Mouse (Mus musculus) CH12.LX (cell line): ENCODE measurements at regions not wholly inside any gene's neighbourhood (a gene's known extent, or its start where the extent isn't known, plus 50 kb on each side); places are given as distances from the start of the nearest gene placed in this dataset.

Source experiments
- DNase-seq: peaks from one replicate; pipeline ENCODE4 v3.0.0-alpha.2; 2013; ENCODE audit errors: extremely low read depth
- H3K27ac ChIP-seq: 2 replicates; pipeline ENCODE4 v1.5.1; 2012; ENCODE audit warnings: low read depth, mild to moderate bottlenecking, control low read depth, moderate library complexity; ENCODE audit not compliant: insufficient read depth
- H3K27me3 ChIP-seq: replicated peaks from 2 replicates; pipeline ENCODE3; 2012; ENCODE audit warnings: inconsistent platforms
- H3K36me3 ChIP-seq, 2 experiments: replicated peaks in 1 of 2; 2 replicates each; pipeline versions ENCODE3 to v1.6.1; 2012; ENCODE audit warnings: inconsistent platforms in 1 of 2, low read length in 1 of 2, mild to moderate bottlenecking in 1 of 2, mixed read lengths in 1 of 2, moderate library complexity in 1 of 2; ENCODE audit not compliant: control insufficient read depth in 1 of 2, insufficient read depth in 1 of 2
- H3K4me1 ChIP-seq, 2 experiments: 2 replicates each; pipeline ENCODE4 v1.6.1; 2012; ENCODE audit warnings: inconsistent platforms in 1 of 2, moderate library complexity in 1 of 2; ENCODE audit not compliant: insufficient read depth in 2 of 2, control insufficient read depth in 1 of 2
- H3K4me2 ChIP-seq: 2 replicates; pipeline ENCODE4 v1.6.1; 2012; ENCODE audit warnings: low read depth, mild to moderate bottlenecking, control low read depth; ENCODE audit not compliant: poor library complexity, insufficient read depth, severe bottlenecking
- H3K4me3 ChIP-seq, 3 experiments: fragments of 150-350 bp in 1 of 3; sonication (generic) in 1 of 3; replicated peaks in 1 of 3; 2 replicates each; pipeline versions ENCODE3 to v1.5.1; 2011 to 2012; ENCODE audit warnings: low read depth in 2 of 3, low read length in 2 of 3, mild to moderate bottlenecking in 2 of 3, moderate library complexity in 2 of 3, control low read depth in 1 of 3, improper control_type of control experiment in 1 of 3, inconsistent platforms in 1 of 3, mixed read lengths in 1 of 3; ENCODE audit not compliant: poor library complexity in 1 of 3
- H3K79me2 ChIP-seq: replicated peaks from 2 replicates; pipeline ENCODE4 v1.6.1; 2012; ENCODE audit warnings: mild to moderate bottlenecking, moderate library complexity; ENCODE audit not compliant: control insufficient read depth, poor library complexity, insufficient read depth, severe bottlenecking; ENCODE audit errors: extremely low read depth
- H3K9ac ChIP-seq: 2 replicates; pipeline ENCODE4 v1.6.1; 2012; ENCODE audit warnings: low read depth, mild to moderate bottlenecking, control low read depth, moderate library complexity; ENCODE audit not compliant: insufficient read depth
- H3K9me3 ChIP-seq: replicated peaks from 2 replicates; pipeline ENCODE3; 2012; ENCODE audit warnings: low read length, inconsistent platforms, mixed read lengths
- CHD2 ChIP-seq: IDR thresholded peaks from 2 replicates; pipeline ENCODE4 v1.6.1; 2011; ENCODE audit warnings: low read length, improper control_type of control experiment
- E2F4 ChIP-seq: IDR thresholded peaks from 2 replicates; pipeline ENCODE4 v1.6.1; 2011; ENCODE audit warnings: low read depth, low read length, improper control_type of control experiment; ENCODE audit not compliant: insufficient replicate concordance
- EP300 ChIP-seq: IDR thresholded peaks from 2 replicates; pipeline ENCODE4 v1.6.1; 2011; ENCODE audit warnings: low read length, improper control_type of control experiment
- GABPA ChIP-seq: IDR thresholded peaks from 2 replicates; pipeline ENCODE4 v1.6.1; 2012; ENCODE audit warnings: low read depth, low read length, improper control_type of control experiment, inconsistent platforms; ENCODE audit not compliant: insufficient replicate concordance
- HCFC1 ChIP-seq: IDR thresholded peaks from 2 replicates; pipeline ENCODE4 v1.6.1; 2012; ENCODE audit warnings: low read depth, mild to moderate bottlenecking, inconsistent platforms, low read length, improper control_type of control experiment
- JUN ChIP-seq: IDR thresholded peaks from 2 replicates; pipeline ENCODE4 v1.6.1; 2011; ENCODE audit warnings: low read depth, mild to moderate bottlenecking, low read length, improper control_type of control experiment, moderate library complexity; ENCODE audit not compliant: insufficient read depth
- KAT2A ChIP-seq: IDR thresholded peaks from 2 replicates; pipeline ENCODE4 v1.6.1; 2012; ENCODE audit warnings: low read length, improper control_type of control experiment, inconsistent platforms; ENCODE audit not compliant: insufficient replicate concordance
- MAFK ChIP-seq: IDR thresholded peaks from 2 replicates; pipeline ENCODE4 v1.6.1; 2011; ENCODE audit warnings: low read length, improper control_type of control experiment; ENCODE audit not compliant: insufficient replicate concordance
- MAX ChIP-seq: IDR thresholded peaks from 2 replicates; pipeline ENCODE4 v1.6.1; 2011; ENCODE audit warnings: low read length, improper control_type of control experiment
- MEF2A ChIP-seq: IDR thresholded peaks from 2 replicates; pipeline ENCODE4 v1.6.1; 2014; ENCODE audit warnings: low read depth, mild to moderate bottlenecking, inconsistent platforms, low read length, improper control_type of control experiment, borderline replicate concordance
- MYC ChIP-seq: IDR thresholded peaks from 2 replicates; pipeline ENCODE4 v1.6.1; 2011; ENCODE audit warnings: low read depth, mild to moderate bottlenecking, improper control_type of control experiment, low read length
- NELFE ChIP-seq: IDR thresholded peaks from 2 replicates; pipeline ENCODE4 v1.6.1; 2011; ENCODE audit warnings: low read depth, low read length, improper control_type of control experiment
- NRF1 ChIP-seq: IDR thresholded peaks from 2 replicates; pipeline ENCODE4 v1.6.1; 2014; ENCODE audit warnings: low read depth, mild to moderate bottlenecking, inconsistent platforms, low read length, improper control_type of control experiment, moderate library complexity
- PAX5 ChIP-seq: IDR thresholded peaks from 2 replicates; pipeline ENCODE4 v1.6.1; 2012; ENCODE audit warnings: low read length, inconsistent platforms, mixed read lengths
- POLR2A ChIP-seq: IDR thresholded peaks from 2 replicates; pipeline ENCODE4 v1.6.1; 2011; ENCODE audit warnings: low read depth, mild to moderate bottlenecking, improper control_type of control experiment, low read length
- RAD21 ChIP-seq: IDR thresholded peaks from 2 replicates; pipeline ENCODE4 v1.6.1; 2011; ENCODE audit warnings: low read depth, mild to moderate bottlenecking, low read length, improper control_type of control experiment, moderate library complexity
- RCOR1 ChIP-seq: conservative IDR thresholded peaks from 2 replicates; pipeline ENCODE4 v1.6.1; 2012; ENCODE audit warnings: low read depth, mild to moderate bottlenecking, inconsistent platforms, low read length, improper control_type of control experiment
- SIN3A ChIP-seq: IDR thresholded peaks from 2 replicates; pipeline ENCODE4 v1.6.1; 2012; ENCODE audit warnings: low read length, improper control_type of control experiment, inconsistent platforms
- SMC3 ChIP-seq: IDR thresholded peaks from 2 replicates; pipeline ENCODE4 v1.6.1; 2011; ENCODE audit warnings: low read depth, low read length, improper control_type of control experiment
- TBP ChIP-seq: conservative IDR thresholded peaks from 2 replicates; pipeline ENCODE4 v1.6.1; 2011; ENCODE audit warnings: low read depth, low read length, improper control_type of control experiment
- UBTF ChIP-seq: IDR thresholded peaks from 2 replicates; pipeline ENCODE4 v1.6.1; 2012; ENCODE audit warnings: low read depth, mild to moderate bottlenecking, inconsistent platforms, low read length, improper control_type of control experiment, moderate library complexity
- ZC3H11A ChIP-seq: IDR thresholded peaks from 2 replicates; pipeline ENCODE4 v1.6.1; 2012; ENCODE audit warnings: low read depth, mild to moderate bottlenecking, inconsistent platforms, low read length, improper control_type of control experiment
- ZMIZ1 ChIP-seq: IDR thresholded peaks from 2 replicates; pipeline ENCODE4 v1.6.1; 2012; ENCODE audit warnings: low read depth, mild to moderate bottlenecking, inconsistent platforms, low read length, improper control_type of control experiment
- ZNF384 ChIP-seq: IDR thresholded peaks from 2 replicates; pipeline ENCODE4 v1.6.1; 2012; ENCODE audit warnings: low read depth, low read length, improper control_type of control experiment, inconsistent platforms
- dilution Hi-C: fragments of 300-500 bp; cut with MboI; formaldehyde crosslinking; loops from 2 replicates; pipeline ENCODE4 v1.14.3; 2020; ENCODE audit warnings: low sequenced_read_pairs; ENCODE audit not compliant: extremely low pct_unique_long_range_greater_than_20kb, extremely low pct_ligation_motif_present
- in situ Hi-C: fragments of 300-500 bp; cut with MboI; formaldehyde crosslinking; loops from 3 replicates; pipeline ENCODE4 v1.14.3; 2019; ENCODE audit warnings: low sequenced_read_pairs, low pct_ligation_motif_present, low pct_unique_long_range_greater_than_20kb, mixed read lengths

DNA sequence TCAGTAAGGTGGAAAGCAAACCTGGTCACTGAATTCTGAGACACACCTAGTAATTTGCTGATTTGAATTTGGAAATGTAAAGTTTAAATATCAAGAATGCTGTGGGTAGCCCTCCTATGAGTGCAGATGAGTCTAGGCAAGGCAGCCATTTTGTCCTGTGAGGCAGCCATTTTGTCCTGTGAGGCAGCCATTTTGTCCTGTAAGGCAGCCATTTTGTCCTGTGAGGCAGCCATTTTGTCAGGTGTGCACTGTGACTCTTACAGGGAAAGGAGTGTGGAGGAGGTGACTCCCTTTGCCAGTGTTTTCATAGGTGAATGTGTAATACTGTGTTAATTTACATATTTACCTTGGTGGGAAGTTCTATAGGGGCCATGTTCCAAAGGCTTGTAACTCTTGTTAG lies 241.5 kb downstream of the Adra2a start:
- Histone ChIP-seq H3K27me3 (no peaks in the 10 kb centered on the region), H3K9ac (no peak overlapping the region), H3K36me3 (no peaks in the 10 kb centered on the region), H3K79me2 (no peaks in the 10 kb centered on the region), H3K4me2 (no peak overlapping the region), H3K4me1 (no peaks in the 10 kb centered on the region), H3K4me3 (no peak overlapping the region), H3K27ac (no peak overlapping the region), H3K9me3 (peaks cover 2% of the 10 kb centered on the region)
- DNase-seq: peak; percentile 27
- TF ChIP-seq RCOR1: 0 out of 2 replicates have a peak, but pooled peaks have one; percentile 65
- no peak for TF ChIP-seq E2F4
- TF ChIP-seq NRF1: peak; percentile 75
- no peak for TF ChIP-seq JUN
- peak; percentile 59 for TF ChIP-seq ZC3H11A
- no peak for TF ChIP-seq CHD2
- no peak for TF ChIP-seq EP300
- TF ChIP-seq ZNF384: no peak
- no peak for TF ChIP-seq POLR2A
- dilution Hi-C loops: no loop called here
- in situ Hi-C loops: no loop called here

DNA sequence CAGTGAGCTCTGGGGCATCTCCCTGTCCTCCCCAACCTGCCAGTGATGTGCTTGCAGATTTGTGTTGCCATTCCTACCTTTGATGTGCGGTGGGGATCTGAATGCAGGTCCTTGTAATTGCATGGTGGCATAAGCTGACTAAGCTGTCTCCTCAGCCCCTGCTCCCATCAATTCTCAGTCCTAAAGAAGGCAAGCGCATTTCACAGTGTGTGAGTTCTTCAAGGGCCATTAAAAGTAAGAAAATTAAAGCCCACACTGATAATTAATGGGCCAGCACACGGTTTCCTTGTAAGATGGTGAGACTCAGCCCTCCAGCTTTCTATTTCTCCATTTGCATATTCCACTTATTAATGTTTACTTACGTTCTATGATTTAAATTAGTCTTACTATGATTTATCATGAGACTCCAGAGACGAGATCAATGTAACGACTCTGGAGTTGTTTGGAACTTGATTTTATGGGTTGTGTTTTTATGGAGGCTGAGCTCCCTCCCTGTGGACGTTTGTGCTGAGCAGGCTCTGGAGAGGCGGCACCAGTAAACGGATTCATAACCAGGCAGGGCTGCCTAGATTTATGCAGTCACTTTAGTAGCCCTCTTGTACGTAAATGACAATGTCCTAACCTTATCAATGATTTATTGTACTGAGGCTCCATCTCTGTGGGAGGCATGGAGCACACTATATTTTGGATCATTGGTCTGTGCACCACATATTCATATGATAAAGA lies 253.9 kb downstream of the Adra2a start:
- DNase-seq: no peak
- Histone ChIP-seq H3K4me3 (no peak overlapping the region), H3K9ac (no peak overlapping the region), H3K79me2 (no peaks in the 10 kb centered on the region), H3K36me3 (no peaks in the 10 kb centered on the region), H3K4me2 (no peak overlapping the region), H3K9me3 (no peaks in the 10 kb centered on the region), H3K27me3 (no peaks in the 10 kb centered on the region), H3K27ac (no peak overlapping the region), H3K4me1 (no peaks in the 10 kb centered on the region)
- in situ Hi-C loops: no loop called here
- dilution Hi-C loops: no loop called here
- TF ChIP-seq ZNF384 (no peak), MAX (no peak), CHD2 (no peak), SMC3 (no peak), RAD21 (no peak), MYC (no peak), SIN3A (no peak), UBTF (no peak), NRF1 (no peak), ZMIZ1 (no peak), RCOR1 (no peak), PAX5 (no peak), MAFK (no peak), TBP (no peak), KAT2A (no peak), HCFC1 (no peak), MEF2A (no peak), ZC3H11A (no peak), GABPA (no peak), NELFE (no peak)
